Mouse (Mus musculus) lung, embryonic 15.5 days (tissue): ENCODE data around the gene Napsa. TPM values are rescaled to one million over a fixed set of nuclear protein-coding genes. Genes with fewer than 3 reads are reported as not detected.

ENCODE experiments used
- ATAC-seq: fragments of 200-750 bp; cut with Nextera tagmentation; 2 replicates; pipeline ENCODE4 v1.8.0; 2017; ENCODE audit warnings: moderate number of reproducible peaks, borderline replicate concordance; ENCODE audit not compliant: low FRiP score, low TSS enrichment; ENCODE audit errors: extremely low read depth
- H3K27ac ChIP-seq: fragments of 300-500 bp; sonication (generic); 2 replicates; pipeline ENCODE4 v1.5.1; 2015; ENCODE audit warnings: moderate library complexity, mild to moderate bottlenecking, inconsistent platforms
- H3K27me3 ChIP-seq: fragments of 300-500 bp; sonication (generic); 2 replicates; pipeline ENCODE4 v1.6.1; 2015; ENCODE audit warnings: inconsistent platforms
- H3K36me3 ChIP-seq: fragments of 300-500 bp; sonication (generic); 2 replicates; pipeline ENCODE4 v1.6.1; 2015; ENCODE audit warnings: inconsistent platforms
- H3K4me1 ChIP-seq: fragments of 300-500 bp; sonication (generic); 2 replicates; pipeline ENCODE4 v1.6.1; 2015; ENCODE audit warnings: inconsistent platforms
- H3K4me2 ChIP-seq: fragments of 300-500 bp; sonication (generic); 2 replicates; pipeline ENCODE4 v1.6.1; 2015; ENCODE audit warnings: inconsistent platforms, mild to moderate bottlenecking, moderate library complexity
- H3K4me3 ChIP-seq: fragments of 300-500 bp; sonication (generic); 2 replicates; pipeline ENCODE4 v1.5.1; 2015; ENCODE audit warnings: mild to moderate bottlenecking, inconsistent platforms
- H3K9ac ChIP-seq: fragments of 300-500 bp; sonication (generic); 2 replicates; pipeline ENCODE4 v1.6.1; 2015; ENCODE audit warnings: inconsistent platforms
- H3K9me3 ChIP-seq: fragments of 300-500 bp; sonication (generic); 2 replicates; pipeline ENCODE4 v1.6.1; 2016; ENCODE audit warnings: inconsistent platforms
- WGBS: fragments of 180-500 bp; shearing (Covaris S2); methylation state at CpG from one replicate; pipeline ENCODE4 v1.1.7; 2015; 5-methylcytosine and 5-hydroxymethylcytosine counted together
- polyA plus RNA-seq: library from polyadenylated mRNA; unstranded; fragments of >200 nt; fragmentation: Nextera tagmentation; extraction: Ambion mirVana; gene quantifications from 2 replicates; pipeline ENCODE4 v1.2.1, GENCODE M21; 2015

The Napsa gene
- polyA plus RNA-seq, 1 experiment from 2014 or later: 42.2 TPM

GRCm38 (mm10) chr7:44532918-44533745, 39.0 kb upstream of the Napsa start:
- Histone ChIP-seq H3K4me1 (no peaks in the 10 kb centered on the region), H3K9me3 (no peaks in the 10 kb centered on the region), H3K36me3 (peaks cover 46% of the 10 kb centered on the region), H3K4me2 (no peak overlapping the region), H3K9ac (no peak overlapping the region), H3K27ac (no peak overlapping the region), H3K27me3 (peaks cover 13% of the 10 kb centered on the region), H3K4me3 (no peak overlapping the region)
- no peak for ATAC-seq
- WGBS: 80% methylated on average over 29 of the region's 29 CpGs

- Histone ChIP-seq H3K9ac (no peak overlapping the region), H3K4me1 (no peaks in the 10 kb centered on the region), H3K9me3 (no peaks in the 10 kb centered on the region), H3K27me3 (peaks cover 8% of the 10 kb centered on the region), H3K27ac (no peak overlapping the region), H3K4me2 (no peak overlapping the region), H3K36me3 (peaks cover 52% of the 10 kb centered on the region), H3K4me3 (no peak overlapping the region)
- 80% methylated on average over 12 of the region's 12 CpGs for WGBS
- no peak for ATAC-seq
These were observed 38.5 kb upstream of the Napsa start for GRCm38 (mm10) chr7:44533746-44534045.

DNA sequence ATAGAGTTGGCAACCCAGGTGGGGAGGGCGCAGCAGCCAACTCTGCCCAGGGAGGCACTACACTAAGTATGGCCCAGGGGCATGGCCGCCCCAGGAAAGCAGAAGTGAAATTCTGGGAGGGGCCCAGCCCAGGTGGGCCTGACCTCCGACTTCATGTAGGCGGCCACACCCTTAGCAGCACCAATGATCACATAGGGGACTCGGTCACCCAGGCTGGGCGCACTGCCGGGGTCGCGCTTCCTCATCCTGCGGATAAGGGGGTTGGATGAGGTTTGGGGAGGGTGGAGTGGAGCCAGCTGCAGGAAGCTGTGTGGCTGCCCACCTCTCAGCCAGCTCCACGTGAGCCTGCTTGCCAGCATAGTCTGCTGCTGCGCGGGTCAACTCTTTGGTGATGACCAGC, 37.9 kb upstream of the Napsa start:
- Histone ChIP-seq H3K4me2 (no peak overlapping the region), H3K4me1 (no peaks in the 10 kb centered on the region), H3K4me3 (no peak overlapping the region), H3K9ac (no peak overlapping the region), H3K27me3 (peaks cover 3% of the 10 kb centered on the region; the same call in 1 of the 2 replicates), H3K27ac (no peak overlapping the region), H3K36me3 (peaks cover 57% of the 10 kb centered on the region), H3K9me3 (no peaks in the 10 kb centered on the region)
- ATAC-seq: no peak
- WGBS: 89% methylated on average over 13 of the region's 13 CpGs

DNA sequence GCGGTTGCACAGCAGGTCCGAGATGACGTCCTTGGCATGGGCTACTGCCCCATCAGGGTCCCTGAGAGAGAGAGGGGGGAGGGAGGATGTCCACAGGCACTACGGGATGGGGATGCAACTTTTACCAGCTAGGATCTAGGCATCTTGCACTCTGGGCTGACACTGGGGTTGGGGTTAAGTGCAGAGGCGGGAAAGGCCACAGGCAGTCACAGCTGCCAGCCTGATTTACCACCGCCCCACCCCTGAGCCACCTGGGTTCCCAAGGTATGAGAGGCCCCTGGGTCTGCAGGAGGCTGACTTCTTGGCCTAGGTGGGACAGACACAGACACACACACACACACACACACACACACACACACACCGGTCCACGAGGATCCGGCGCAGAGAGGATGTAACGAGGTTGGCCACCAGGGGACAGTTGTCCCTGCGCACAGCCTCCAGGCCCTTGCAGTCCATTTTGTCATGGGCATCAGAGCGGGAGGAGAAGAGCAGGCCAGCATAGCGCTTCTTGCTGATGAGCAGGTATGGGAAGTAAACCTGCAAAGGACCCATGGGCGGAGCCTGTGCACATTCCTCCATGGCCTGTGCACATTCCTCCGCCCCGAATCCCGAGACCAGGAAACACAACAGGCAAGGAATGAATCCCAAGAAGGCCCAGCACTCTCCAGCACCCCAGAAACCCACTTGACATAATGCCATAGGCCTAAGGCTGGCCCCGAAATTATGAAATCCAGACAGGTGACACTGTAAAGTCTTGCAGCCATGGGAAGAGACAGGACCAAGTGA, 37.3 kb upstream of the Napsa start:
- H3K27ac ChIP-seq: no peak overlapping the region
- 79% methylated on average over 19 of the region's 19 CpGs for WGBS
- peaks cover 63% of the 10 kb centered on the region for H3K36me3 ChIP-seq

DNA sequence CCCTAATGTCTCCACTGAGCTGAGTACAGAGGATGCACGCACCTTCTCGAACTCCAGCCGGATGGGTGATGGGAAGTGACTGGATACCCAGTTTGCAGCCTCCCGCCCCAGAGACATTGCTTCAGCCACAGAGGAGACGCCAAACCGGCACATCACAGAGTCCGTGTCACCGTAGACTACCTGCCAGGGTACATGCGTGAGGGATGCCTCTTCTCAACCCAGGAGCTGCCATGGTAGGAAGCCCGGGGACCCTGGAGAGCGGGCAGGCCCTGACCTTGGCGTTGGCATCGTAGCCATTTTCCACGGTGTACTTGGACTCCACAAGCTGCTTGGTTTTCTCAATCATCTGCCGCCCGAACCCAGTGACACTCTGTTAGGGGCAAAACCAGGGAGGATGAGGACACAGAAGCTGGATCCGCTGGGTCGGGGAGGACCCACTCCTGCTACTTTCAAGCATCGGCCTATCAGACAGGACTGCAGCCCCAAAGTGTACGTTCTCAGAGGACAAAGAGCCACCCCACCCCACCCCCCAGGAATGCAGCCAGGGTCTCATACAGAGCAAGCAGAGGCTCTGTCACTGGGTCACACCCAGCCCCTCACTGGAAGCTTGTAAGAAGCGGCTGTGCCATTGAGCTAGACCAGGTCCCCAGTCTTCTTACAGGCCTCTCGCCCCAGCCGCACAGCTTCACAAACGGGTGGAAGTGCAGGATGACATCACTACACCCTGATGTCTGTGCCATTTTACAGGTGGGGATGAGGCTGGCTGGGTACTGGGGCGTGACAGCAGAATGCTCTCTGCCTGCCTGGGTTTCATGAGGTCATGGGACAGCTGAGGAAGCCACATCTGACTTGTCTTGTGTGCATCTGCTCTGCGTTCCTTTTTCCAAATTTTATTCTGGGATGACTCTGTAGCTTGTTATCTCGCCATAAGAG, 36.3 kb upstream of the Napsa start:
- no peak overlapping the region for H3K4me2 ChIP-seq
- no peak overlapping the region for H3K4me3 ChIP-seq
- H3K27me3 ChIP-seq: no peaks in the 10 kb centered on the region
- no peaks in the 10 kb centered on the region for H3K9me3 ChIP-seq
- no peak overlapping the region for H3K9ac ChIP-seq
- 90% methylated on average over 27 of the region's 27 CpGs for WGBS
- H3K36me3 ChIP-seq: peaks cover 72% of the 10 kb centered on the region
- no peak for ATAC-seq
- no peaks in the 10 kb centered on the region for H3K4me1 ChIP-seq
- no peak overlapping the region for H3K27ac ChIP-seq

More for the DNA sequence above, 37.3 kb upstream of the Napsa start:
- H3K4me1 ChIP-seq: no peaks in the 10 kb centered on the region
- no peak overlapping the region for H3K9ac ChIP-seq
- no peak overlapping the region for H3K4me3 ChIP-seq
- H3K9me3 ChIP-seq: no peaks in the 10 kb centered on the region
- H3K27me3 ChIP-seq: no peaks in the 10 kb centered on the region
- H3K4me2 ChIP-seq: no peak overlapping the region
- ATAC-seq: no peak

DNA sequence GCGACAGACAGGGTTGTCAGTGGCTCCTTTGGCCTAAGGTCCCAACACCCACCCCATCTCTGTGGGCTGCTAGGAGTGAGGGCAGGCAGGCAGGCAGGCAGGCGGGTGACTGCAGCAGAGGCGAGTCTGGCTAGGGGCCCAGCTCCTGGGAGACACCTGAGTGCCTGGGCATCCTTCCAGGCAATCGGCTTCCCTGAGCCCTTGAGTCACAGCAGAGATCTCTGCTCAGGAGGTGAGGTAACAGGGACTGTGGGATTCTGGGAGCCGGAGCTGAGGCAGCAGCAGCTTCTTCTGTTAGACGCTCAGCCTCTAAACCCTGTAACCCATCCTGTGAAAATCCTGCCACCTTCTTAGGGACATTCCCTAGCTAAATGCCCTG, 35.6 kb upstream of the Napsa start:
- Histone ChIP-seq H3K4me3 (no peak overlapping the region), H3K27ac (no peak overlapping the region), H3K36me3 (peaks cover 79% of the 10 kb centered on the region), H3K4me2 (no peak overlapping the region), H3K27me3 (no peaks in the 10 kb centered on the region), H3K9me3 (no peaks in the 10 kb centered on the region), H3K9ac (no peak overlapping the region), H3K4me1 (no peaks in the 10 kb centered on the region)
- ATAC-seq: no peak
- WGBS: 80% methylated on average over 6 of the region's 6 CpGs

GRCm38 (mm10) chr7:44537009-44537408, 35.2 kb upstream of the Napsa start:
- no peak overlapping the region for H3K9ac ChIP-seq
- no peak overlapping the region for H3K27ac ChIP-seq
- no peak overlapping the region for H3K4me3 ChIP-seq
- no peaks in the 10 kb centered on the region for H3K9me3 ChIP-seq
- 68% methylated on average over 7 of the region's 7 CpGs for WGBS
- no peak overlapping the region for H3K4me2 ChIP-seq
- peaks cover 81% of the 10 kb centered on the region for H3K36me3 ChIP-seq
- no peaks in the 10 kb centered on the region for H3K27me3 ChIP-seq
- no peak for ATAC-seq
- H3K4me1 ChIP-seq: no peaks in the 10 kb centered on the region

DNA sequence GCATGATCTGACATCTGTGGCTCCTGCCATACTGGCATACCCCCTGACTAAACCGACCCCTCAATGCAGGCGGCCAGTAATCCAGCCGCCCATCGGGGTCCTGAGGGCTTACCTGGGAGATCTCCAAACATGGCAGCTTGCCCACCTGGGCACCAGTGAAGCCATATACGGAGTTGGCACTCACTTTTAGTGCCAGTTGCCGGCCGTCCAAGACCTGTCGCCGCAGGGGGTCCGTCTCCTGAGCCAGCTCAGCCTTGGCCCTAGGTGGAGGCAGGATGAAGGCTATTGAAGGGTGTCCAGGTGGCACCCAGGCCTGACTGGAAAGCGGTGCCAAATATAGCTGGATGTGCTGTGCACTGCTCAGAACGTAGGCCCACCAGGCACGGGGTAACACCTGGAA, 34.7 kb upstream of the Napsa start:
- WGBS: 92% methylated on average over 13 of the region's 13 CpGs
- no peak for ATAC-seq
- H3K27me3 ChIP-seq: no peaks in the 10 kb centered on the region
- H3K9me3 ChIP-seq: no peaks in the 10 kb centered on the region
- H3K4me1 ChIP-seq: no peaks in the 10 kb centered on the region
- no peak overlapping the region for H3K27ac ChIP-seq
- H3K4me2 ChIP-seq: no peak overlapping the region
- peaks cover 84% of the 10 kb centered on the region for H3K36me3 ChIP-seq
- no peak overlapping the region for H3K4me3 ChIP-seq
- no peak overlapping the region for H3K9ac ChIP-seq

- no peak overlapping the region for H3K27ac ChIP-seq
- H3K36me3 ChIP-seq: peaks cover 76% of the 10 kb centered on the region
- no peaks in the 10 kb centered on the region for H3K27me3 ChIP-seq
- no peaks in the 10 kb centered on the region for H3K4me1 ChIP-seq
- 88% methylated on average over 41 of the region's 41 CpGs for WGBS
- no peak overlapping the region for H3K4me2 ChIP-seq
- no peak for ATAC-seq
- no peak overlapping the region for H3K9ac ChIP-seq
- H3K4me3 ChIP-seq: no peak overlapping the region
- H3K9me3 ChIP-seq: no peaks in the 10 kb centered on the region
These were observed 33.2 kb upstream of the Napsa start for GRCm38 (mm10) chr7:44538756-44539624.

DNA sequence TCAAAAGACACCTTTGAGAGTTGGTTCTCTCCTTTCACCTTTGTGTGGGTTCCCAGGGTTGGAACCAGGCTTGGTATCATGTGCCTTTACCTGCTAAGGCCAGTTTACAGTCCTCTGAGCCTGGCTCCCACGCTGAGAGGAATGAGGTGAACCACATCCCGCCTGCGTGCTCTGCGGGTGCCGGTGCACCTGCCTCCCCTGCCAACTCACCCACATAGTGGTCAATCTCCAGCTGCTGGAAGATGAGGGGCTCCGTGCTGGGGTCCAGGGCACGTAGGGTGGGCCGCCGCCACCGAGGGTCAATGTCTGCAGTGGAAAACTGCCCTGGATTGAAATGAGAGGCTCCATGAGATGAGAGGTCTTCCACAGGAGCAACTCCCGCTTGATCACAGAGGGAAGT, 29.6 kb upstream of the Napsa start:
- H3K36me3 ChIP-seq: peaks cover 46% of the 10 kb centered on the region
- no peak overlapping the region for H3K4me2 ChIP-seq
- H3K9me3 ChIP-seq: no peaks in the 10 kb centered on the region
- no peak overlapping the region for H3K9ac ChIP-seq
- no peak for ATAC-seq
- 94% methylated on average over 11 of the region's 11 CpGs for WGBS
- H3K4me1 ChIP-seq: peaks cover 7% of the 10 kb centered on the region
- no peak overlapping the region for H3K4me3 ChIP-seq
- no peaks in the 10 kb centered on the region for H3K27me3 ChIP-seq
- no peak overlapping the region for H3K27ac ChIP-seq

GRCm38 (mm10) chr7:44543071-44543470, 29.1 kb upstream of the Napsa start:
- peaks cover 42% of the 10 kb centered on the region for H3K36me3 ChIP-seq
- WGBS: 77% methylated on average over 12 of the region's 12 CpGs

More at GRCm38 (mm10) chr7:44543071-44543470, 29.1 kb upstream of the Napsa start:
- no peaks in the 10 kb centered on the region for H3K27me3 ChIP-seq
- H3K27ac ChIP-seq: no peak overlapping the region
- H3K9me3 ChIP-seq: no peaks in the 10 kb centered on the region
- H3K9ac ChIP-seq: no peak overlapping the region
- no peak for ATAC-seq
- H3K4me3 ChIP-seq: no peak overlapping the region
- H3K4me1 ChIP-seq: peaks cover 12% of the 10 kb centered on the region
- no peak overlapping the region for H3K4me2 ChIP-seq
